Mouse (Mus musculus) granulocyte monocyte progenitor cell, adult 5-6 weeks (primary cell): ENCODE results near the gene Mtmr4. TPM values are rescaled to one million over a fixed set of nuclear protein-coding genes. Genes with fewer than 3 reads are reported as not detected.

Experiments
- ATAC-seq: replicated peaks from 2 replicates; pipeline ENCODE4 v1.8.0; 2016; ENCODE audit warnings: mild to moderate bottlenecking, moderate TSS enrichment, inconsistent platforms; ENCODE audit not compliant: poor library complexity, severe bottlenecking
- total RNA-seq, 2 experiments: library from RNA; stranded (forward) in 1 of 2; stranded (reverse) in 1 of 2; fragments of 200-712, 200-1000 nt in 1 of 2; fragments of >200 nt in 1 of 2; fragmentation: Nextera tagmentation in 1 of 2; gene quantifications; 2 replicates each; pipeline ENCODE4 v1.2.3; 2014 to 2017

Gene Mtmr4
- total RNA-seq, 2 experiments from 2014 or later = 22.6 to 25.4 TPM

DNA sequence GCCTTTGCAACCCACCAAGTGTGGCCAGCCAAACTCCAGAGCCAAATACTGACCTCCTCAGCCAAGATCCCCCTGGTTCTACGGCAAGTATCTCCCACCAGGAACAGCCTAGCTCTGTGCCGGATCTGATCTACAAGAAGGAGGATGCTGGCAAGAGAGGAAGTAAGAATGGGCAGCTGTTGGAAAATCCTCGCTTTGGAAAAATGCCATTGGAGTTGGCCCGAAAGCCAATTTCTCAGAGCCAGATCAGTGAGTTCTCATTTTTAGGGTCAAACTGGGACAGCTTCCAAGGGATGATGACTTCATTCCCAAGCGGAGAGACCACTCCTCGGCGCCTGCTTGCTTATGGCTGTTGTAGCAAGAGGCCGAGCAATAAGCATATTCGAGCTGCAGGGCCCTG lies 19.6 kb downstream of the Mtmr4 start:
- ATAC-seq = no peak

DNA sequence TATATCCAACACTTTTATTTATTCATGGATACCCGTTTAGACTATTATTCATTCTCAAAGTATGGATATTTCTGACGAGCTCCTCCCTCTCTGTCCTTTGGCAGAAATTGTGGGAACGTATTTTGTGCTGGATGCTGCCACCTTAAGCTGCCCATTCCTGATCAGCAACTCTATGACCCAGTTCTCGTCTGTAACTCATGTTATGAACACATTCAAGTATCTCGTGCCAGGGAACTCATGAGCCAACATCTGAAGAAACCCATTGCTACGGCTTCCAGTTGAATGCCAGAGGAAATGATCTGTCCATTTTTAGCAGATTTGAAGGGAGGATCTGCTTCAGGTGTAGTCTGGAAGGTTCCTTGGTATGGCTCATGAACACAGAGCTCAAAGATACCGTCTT lies 22.0 kb downstream of the Mtmr4 start:
- no peak for ATAC-seq

DNA sequence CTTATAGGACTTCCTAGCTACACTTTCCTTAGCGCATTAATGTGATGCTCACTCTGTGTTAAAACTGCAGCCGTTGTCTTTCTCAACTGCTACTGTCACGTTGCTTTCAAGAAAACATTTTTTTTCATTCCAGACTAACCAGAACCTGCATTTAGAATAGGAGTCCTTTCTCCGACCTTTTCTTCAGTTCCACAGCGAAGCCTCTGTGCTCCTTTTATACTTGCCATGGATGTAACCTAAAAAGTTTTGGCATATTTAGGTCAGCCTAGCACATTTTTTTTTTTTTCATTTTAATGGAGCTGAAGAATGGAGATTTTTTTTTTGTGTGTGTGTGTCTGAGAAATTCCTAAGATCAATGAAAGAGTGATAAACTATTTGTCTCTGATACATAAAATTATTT lies 23.6 kb downstream of the Mtmr4 start:
- no peak for ATAC-seq

DNA sequence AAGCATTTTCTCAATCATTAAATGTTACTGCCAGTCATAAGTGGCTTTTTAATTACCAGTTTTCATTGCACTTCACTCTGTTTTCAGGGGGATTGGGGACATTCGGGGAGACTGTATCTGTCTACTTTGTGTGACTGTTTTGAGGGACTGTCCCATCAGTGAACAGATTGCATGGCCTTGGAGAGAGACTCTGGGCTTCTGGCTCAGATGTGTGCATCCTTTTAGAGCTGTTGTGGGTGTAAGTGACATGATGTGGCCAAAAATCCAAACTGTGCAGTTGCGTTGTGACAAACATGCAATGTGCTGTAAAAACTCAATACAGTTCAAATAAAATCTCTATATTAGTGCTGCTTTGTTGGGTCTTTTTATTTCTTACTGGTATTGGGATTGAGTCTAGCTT lies 24.0 kb downstream of the Mtmr4 start:
- no peak for ATAC-seq

DNA sequence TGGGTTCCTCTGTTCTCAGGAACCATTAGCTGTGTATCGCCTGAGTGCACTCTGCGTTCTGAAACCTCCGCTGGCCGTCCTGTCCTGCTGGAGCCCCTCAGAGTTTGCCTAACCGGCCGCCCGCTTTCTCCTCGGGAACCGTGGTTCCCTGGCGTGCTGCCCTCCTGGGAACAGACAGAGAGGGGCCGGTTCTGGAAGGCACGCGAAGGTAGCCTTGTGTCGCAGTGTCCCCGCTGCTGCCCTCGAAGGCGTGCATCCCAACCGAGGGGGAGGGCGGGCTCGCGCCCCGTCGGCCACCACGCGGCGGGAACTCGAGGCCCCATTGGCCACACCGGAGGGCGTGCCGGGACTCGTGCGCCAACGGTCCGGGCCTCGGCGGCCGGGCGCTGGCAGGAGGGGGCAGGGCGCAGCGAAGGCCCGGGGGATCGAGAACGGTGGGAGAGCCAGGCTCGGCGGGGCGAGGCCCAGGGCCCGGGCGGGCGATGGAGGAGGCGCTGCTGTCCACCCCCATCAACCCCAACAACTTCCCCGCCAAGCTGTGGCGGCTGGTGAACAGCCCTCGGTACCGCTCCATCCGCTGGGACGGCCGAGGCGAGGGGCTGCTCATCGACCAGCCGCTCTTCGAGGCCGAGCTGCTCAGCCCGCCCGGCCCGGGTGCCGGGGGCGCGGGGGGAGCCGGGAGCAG lies 25.0 kb downstream of the Mtmr4 start, which contains the start of gene Hsf5:
Hsf5 (plus strand) TSS at position 375 of the 685 bp plus-strand sequence.
- no peak for ATAC-seq

DNA sequence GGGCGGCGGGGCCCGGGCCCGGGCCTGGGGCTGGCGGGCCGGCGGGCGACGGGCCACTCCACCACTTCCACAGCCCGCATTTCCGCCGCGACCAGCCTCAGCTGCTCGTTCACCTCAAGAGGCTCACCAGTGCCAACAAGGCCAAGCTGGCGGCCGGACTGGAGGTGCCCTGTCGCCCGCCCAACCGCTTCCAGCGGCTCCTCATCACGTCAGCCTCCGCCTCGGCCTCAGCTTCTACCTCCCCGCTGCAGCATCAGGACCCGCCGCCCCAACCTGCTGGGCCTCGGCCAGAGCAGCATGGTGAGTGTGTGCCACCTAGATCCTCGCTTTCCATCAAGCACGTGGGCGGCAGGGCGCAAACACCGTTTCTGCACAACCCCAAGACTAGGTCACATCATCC lies 25.6 kb downstream of the Mtmr4 start:
- no peak for ATAC-seq

DNA sequence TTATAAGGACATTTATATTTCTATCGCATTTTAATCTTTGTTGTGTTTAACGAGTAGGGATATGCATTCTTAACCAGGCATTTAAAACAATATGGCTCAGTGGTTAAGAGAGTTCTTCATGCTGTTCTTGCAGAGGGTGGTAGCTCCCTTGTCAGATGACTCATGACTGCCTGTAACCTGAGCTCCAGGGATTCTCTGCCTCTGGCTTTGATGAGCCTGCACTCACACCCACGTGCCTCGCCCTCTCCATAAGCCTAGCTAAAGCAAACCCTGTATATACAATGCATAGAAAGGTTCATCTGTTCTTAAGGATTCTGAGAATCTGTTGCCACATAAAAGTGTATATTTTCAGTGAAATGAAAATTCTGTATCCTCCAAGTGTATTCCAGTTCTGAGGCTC lies 31.2 kb downstream of the Mtmr4 start:
- no peak for ATAC-seq

DNA sequence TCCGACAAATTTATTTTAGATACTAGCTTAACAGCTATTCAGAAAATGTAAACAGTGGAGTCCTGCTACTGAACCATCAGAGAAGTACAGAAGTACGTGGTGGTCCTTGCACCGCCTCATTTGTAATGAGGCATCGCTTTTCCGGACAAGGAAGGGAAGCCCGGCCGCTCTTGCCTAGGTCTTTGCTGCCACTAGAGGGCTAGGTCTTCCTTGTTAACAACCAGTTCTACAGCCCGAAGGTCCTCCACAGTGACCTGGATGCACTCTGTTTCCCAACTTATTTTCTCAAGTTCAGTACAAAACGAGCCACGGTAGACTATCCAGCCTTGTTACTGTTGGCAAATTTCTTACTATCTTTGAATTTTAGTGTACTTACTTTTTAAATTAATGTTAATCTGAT lies 37.9 kb downstream of the Mtmr4 start:
- ATAC-seq = peak; percentile 74

DNA sequence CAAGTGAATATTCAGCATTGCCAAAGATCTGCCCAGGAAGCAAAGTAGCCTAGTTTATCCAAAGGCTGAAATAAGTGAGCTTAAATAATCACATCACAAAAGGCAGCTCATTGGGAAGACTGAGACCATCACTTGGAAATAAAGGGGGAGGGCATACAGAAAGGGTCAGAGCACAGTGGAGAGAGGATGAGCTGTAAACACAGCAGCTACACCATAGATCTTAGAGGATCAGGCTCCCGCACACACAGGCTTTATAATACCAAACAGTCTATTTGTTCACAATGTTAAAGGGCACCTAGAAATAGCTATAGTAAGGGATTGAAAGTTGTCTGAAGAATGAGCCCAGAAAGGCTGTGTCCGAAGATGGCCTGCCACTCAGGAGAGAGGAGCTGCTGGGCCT lies 46.8 kb downstream of the Mtmr4 start:
- ATAC-seq = no peak

DNA sequence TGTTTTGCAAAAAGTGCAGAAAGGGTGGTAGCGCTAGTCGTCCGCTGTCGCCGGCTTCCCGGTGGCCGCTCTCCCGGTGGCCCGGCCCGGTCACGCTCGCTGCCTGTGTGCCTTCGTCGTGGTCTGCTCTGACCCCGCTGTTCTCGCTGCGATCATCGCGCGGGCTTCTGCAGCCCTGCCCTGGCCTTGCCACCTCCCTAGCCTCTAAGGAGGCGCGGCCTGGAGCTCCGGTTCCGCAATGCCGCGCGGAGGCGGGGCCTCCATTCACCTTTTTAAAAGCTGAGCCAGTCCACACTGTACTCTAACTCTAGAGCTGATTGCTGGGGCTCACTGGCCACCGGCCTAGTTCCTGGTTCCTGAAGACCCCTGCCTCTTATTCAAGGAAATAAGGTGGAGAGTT lies 47.2 kb downstream of the Mtmr4 start:
- ATAC-seq = peak; percentile 99

DNA sequence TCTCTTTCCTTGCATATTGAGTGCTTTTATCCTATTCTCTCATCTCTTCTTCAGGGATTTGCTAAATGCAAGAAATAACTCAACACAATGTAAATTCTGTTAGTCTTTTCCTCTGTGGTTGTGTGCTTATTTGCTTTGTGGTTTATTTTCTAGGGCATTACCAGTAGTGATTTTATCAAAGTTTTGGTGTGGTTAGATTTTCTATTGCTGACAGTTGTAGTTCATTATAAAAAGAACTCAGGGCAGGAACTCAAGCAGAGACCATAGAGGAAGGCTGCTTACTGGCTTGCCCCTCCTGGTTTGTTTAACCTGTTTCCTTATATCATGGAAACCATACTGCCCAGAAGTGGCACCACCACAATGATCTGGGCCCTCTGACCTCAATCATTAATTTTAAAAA lies 50.9 kb downstream of the Mtmr4 start:
- no peak for ATAC-seq

DNA sequence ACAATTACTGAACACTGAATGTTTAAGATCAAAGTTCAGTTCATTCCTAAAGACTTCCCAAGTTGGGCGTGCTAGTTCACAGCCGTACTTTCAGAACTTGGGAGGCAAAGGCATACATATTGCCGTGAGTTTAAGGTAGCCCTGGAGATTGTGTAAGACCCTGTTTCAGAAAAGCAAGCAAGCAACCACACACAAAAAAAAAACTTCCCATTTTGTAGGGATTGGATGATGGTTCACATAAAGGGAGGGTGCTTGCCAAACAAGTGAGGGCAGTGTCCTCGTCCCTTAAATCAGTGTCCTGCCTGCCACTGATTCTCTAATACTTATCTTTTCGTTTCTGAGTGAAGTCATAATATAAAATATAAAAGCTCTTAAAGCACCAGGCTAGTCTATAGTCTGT lies 62.7 kb downstream of the Mtmr4 start:
- ATAC-seq = peak; percentile 79

DNA sequence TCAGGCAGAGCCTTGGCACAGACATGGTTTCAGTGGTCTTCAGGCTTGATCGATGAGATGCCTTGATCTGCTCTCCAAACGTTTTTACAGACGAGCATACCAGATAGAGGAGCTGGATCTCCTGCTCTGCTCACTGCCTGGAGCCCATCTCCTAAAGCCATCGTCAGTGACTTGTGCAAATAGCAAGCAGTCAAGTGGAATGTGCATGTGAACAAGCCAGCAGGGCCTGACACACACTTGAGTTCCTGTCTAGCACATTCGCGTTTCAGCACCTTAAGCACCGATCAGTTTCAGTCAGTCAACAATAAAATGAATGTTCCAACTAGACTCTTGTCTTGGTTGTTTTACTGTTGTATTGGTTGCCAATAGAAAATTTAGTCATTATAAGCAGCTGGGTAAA lies 67.3 kb downstream of the Mtmr4 start:
- ATAC-seq = no peak

DNA sequence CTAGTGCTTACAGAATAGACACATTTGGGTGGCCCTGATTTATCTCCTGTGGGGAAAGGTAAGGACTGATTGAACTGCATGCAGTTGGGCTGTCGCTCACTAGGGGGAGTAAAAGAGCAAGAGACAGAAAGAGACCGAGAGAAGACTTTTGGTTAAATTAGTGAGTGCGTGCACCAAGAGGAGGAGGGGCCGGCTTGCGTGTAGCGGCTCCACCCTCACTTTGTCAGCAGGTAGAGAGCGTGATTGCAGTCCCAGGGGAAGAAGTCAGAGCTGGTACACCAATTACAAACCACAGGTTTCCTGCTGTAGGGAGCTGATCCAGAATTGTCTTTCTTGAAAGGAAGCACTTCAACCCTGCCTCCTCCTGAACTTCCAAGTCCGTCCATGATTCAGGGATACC lies 70.4 kb downstream of the Mtmr4 start, which contains the start of gene Rnf43:
Rnf43 (plus strand) TSS at position 316 of the 400 bp plus-strand sequence.
- ATAC-seq = peak; percentile 95

DNA sequence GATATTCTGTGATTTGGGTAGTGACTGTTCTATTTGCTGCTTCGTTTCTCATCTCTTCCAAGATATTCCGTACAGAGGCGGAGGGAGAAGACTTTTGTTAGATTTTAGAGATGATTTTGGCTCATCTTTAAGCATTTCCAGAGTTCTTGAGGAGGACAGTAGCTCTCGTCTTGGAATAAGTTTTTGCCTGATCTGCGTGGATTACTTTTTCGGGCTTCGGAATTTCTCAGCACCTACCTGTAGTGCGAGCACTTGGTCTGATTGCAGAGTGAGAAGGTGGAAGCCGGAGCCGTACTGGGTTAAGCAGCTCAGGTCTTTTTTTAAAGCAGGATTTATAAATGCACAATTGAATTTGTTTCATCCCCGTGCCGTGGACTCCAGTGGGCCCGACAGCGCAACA lies 70.9 kb downstream of the Mtmr4 start:
- no peak for ATAC-seq

DNA sequence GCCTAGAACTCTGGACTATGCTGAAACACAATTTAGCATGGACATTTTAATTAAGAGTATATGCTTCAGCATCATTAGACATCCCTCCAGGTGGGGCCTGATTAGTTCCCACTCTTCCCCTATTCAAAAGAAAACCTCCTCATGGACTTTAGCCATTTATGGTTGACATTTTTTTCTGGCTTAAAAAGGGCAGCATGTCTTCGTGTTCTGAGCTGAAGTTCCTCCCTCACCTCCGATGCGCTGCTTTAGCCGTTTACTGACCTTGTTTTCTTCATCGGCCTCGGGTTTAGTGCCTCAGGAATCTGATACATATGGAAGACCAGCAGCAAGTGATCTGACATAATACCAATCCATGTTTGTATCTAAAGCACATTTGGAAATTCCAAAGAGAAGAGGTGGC lies 72.0 kb downstream of the Mtmr4 start:
- no peak for ATAC-seq

DNA sequence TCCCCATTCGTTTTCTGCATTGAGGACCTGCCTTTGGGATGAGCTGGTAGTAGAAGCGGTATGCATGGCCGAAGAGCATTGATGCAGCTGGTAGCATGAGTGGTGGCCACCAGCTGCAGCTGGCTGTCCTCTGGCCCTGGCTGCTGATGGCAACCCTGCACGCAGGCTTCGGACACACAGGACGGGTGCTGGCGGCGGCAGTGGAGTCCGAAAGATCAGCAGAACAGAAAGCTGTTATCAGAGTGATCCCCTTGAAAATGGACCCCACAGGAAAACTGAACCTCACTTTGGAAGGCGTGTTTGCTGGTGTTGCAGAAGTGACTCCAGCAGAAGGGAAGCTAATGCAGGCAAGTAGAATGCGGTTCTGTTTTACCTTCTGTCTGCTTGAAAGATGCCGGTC lies 72.6 kb downstream of the Mtmr4 start:
- no peak for ATAC-seq

DNA sequence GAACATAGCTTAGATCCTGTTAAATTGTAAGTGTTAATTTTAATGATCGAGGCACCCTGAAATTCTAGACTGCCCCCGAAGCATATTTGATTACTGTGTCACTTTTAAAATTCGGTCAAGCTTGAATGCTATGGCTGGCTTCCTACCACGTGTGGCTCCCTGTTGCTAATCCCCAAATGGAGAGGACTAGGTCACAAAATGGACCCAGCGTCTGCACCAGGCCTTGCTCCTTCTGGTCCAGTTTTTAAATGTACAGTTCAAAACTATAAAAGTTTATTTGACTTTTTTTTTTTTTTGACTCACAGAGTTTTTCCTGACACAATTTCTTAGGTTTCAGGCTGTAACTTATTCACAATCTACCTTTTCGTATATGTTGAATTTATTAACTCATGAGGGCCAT lies 73.3 kb downstream of the Mtmr4 start:
- no peak for ATAC-seq

DNA sequence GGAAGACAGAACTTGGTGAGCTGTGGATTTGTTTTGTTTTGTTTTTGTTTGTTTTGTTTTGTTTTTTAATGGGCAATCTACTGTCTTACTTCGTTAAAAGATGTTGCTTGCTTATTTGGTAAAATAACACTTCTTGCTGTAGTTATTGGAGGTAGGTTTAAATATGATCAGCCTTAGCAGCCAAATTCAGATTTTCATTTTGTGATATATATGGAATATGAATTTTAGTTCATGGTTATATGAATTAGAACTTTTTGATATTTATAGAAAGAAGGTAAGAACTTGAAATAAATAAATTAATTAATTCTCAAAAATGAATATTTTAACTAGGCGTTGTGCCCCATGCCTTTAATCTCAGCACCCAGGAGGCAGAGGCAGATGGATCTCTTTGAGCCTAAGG lies 73.7 kb downstream of the Mtmr4 start:
- no peak for ATAC-seq
